Mouse (Mus musculus) heart, adult 18-20 months (tissue): ENCODE measurements around the gene Hist1h1d. TPM values are rescaled to one million over a fixed set of nuclear protein-coding genes. Genes with fewer than 3 reads are reported as not detected.
A peak's percentile ranks its signal among the peaks of the same experiment; 100 is the strongest.
"Not testable (repeated sequence)": the region's sequence is repeated elsewhere in the genome, so short reads cannot be mapped to it uniquely, and the experiment has no call there.

ENCODE experiments used
- DNase-seq, 2 experiments: peaks; one replicate each; pipeline ENCODE4 v3.0.0; 2021 to 2022; ENCODE audit warnings: mixed read lengths in 1 of 2
- microRNA-seq, 2 experiments: library from miRNA; unstranded; fragments of <30 nt; microRNA quantifications; one replicate each; pipeline ENCODE4 v1.2.0; 2022
- total RNA-seq, 2 experiments: library from RNA; stranded (reverse); gene quantifications; 2 replicates each; pipeline ENCODE4 v1.2.3; 2021

The Hist1h1d gene
- total RNA-seq, 2 experiments from 2014 or later: 0.94 to 1.0 TPM

GRCm38 (mm10) chr13:23591886-23592285 lies 38.8 kb downstream of the Hist1h1d start:
- DNase-seq: not testable (repeated sequence)

GRCm38 (mm10) chr13:23592614-23593013 lies 39.6 kb downstream of the Hist1h1d start:
- DNase-seq: no peak

GRCm38 (mm10) chr13:23593051-23593770 lies 40.1 kb downstream of the Hist1h1d start:
- no peak for DNase-seq

GRCm38 (mm10) chr13:23595185-23595584 lies 42.1 kb downstream of the Hist1h1d start:
- no peak for DNase-seq

- DNase-seq: no peak
These were observed 42.7 kb downstream of the Hist1h1d start for GRCm38 (mm10) chr13:23595622-23596372.

GRCm38 (mm10) chr13:23597957-23598356 lies 44.9 kb downstream of the Hist1h1d start:
- DNase-seq: peak; percentile 76 to 91

- DNase-seq: no peak
These were observed 50.2 kb downstream of the Hist1h1d start for GRCm38 (mm10) chr13:23603182-23603699.

- no peak for DNase-seq
These were observed 51.4 kb downstream of the Hist1h1d start for GRCm38 (mm10) chr13:23604452-23604851.

GRCm38 (mm10) chr13:23605052-23605451 lies 52.0 kb downstream of the Hist1h1d start:
- DNase-seq: no peak

- DNase-seq: no peak
These were observed 56.1 kb downstream of the Hist1h1d start for GRCm38 (mm10) chr13:23609209-23609608.

GRCm38 (mm10) chr13:23609844-23610243 lies 56.8 kb downstream of the Hist1h1d start:
- DNase-seq: no peak

Small RNA genes within 50 kb of the gene (microRNA-seq; reads per million reads assigned to microRNA genes)
- 0 reads per million in 2 experiments for gene Gm44297
- gene Gm44359: 0 reads per million in 2 experiments
- gene Gm44394: 0 reads per million in 2 experiments
- 0 to 0.27 reads per million in 2 experiments for gene n-TStga1

Other genes with a start within 250 kb of the Hist1h1d start
- 10 to 100 TPM; 16.7 to 17.3 TPM for gene Zfp322a, start 184.1 kb upstream of the Hist1h1d start, total RNA-seq
- 1 to 10 TPM; 4.6 to 4.7 TPM for gene Abt1, start 129.4 kb upstream of the Hist1h1d start, total RNA-seq
- not detected for gene Btn1a1, start 87.4 kb upstream of the Hist1h1d start, total RNA-seq
- gene Btn2a2, start 64.4 kb upstream of the Hist1h1d start, total RNA-seq: not detected
- 100 to 1,000 TPM; 225 to 244 TPM for gene Hist1h4h, start 22.2 kb upstream of the Hist1h1d start, total RNA-seq
- 10 to 100 TPM in 1 of 2 experiments, 1 to 10 TPM in 1; 6.3 to 16.6 TPM for gene Hist1h2af, start 19.4 kb upstream of the Hist1h1d start, total RNA-seq
- gene Hist1h3g, start 17.8 kb upstream of the Hist1h1d start, total RNA-seq: 1 to 10 TPM; 3.1 TPM
- 1 to 10 TPM; 1.1 to 1.5 TPM for gene Hist1h2bh, start 9.9 kb upstream of the Hist1h1d start, total RNA-seq
- gene Hist1h3f, start 9.2 kb upstream of the Hist1h1d start, total RNA-seq: 1 to 10 TPM; 4.9 to 6.3 TPM
- 10 to 100 TPM; 24.1 to 27.9 TPM for gene Hist1h4f, start 1.6 kb upstream of the Hist1h1d start, total RNA-seq
- 10 to 100 TPM; 11.6 to 16.2 TPM for gene Hist1h3e, start 9.1 kb downstream of the Hist1h1d start, total RNA-seq
- 1 to 10 TPM; 2.9 to 3.0 TPM for gene Hist1h2ae, start 18.0 kb downstream of the Hist1h1d start, total RNA-seq
- gene Hist1h2bg, start 18.1 kb downstream of the Hist1h1d start, total RNA-seq: 10 to 100 TPM; 18.2 to 25.6 TPM
- 10 to 100 TPM; 10.2 to 10.9 TPM for gene Hist1h2bf, start 20.9 kb downstream of the Hist1h1d start, total RNA-seq
- gene Hist1h2ad, start 21.1 kb downstream of the Hist1h1d start, total RNA-seq: 1 to 10 TPM; 2.0 to 4.1 TPM
- 1 to 10 TPM; 2.4 to 2.5 TPM for gene Hist1h3d, start 22.5 kb downstream of the Hist1h1d start, total RNA-seq
- gene Hist1h4d, start 28.3 kb downstream of the Hist1h1d start, total RNA-seq: 10 to 100 TPM; 51.2 to 52.9 TPM
- 10 to 100 TPM in 1 of 2 experiments, 1 to 10 TPM in 1; 8.6 to 10.2 TPM for gene Hist1h2be, start 67.9 kb downstream of the Hist1h1d start, total RNA-seq
- 10 to 100 TPM; 19.6 to 19.7 TPM for gene Hist1h1e, start 69.3 kb downstream of the Hist1h1d start, total RNA-seq
- gene Hist1h2ac, start 130.7 kb downstream of the Hist1h1d start, total RNA-seq: 1 to 10 TPM; 1.2 to 1.3 TPM
- gene Hist1h2bc, start 130.9 kb downstream of the Hist1h1d start, total RNA-seq: 10 to 100 TPM; 71.2 to 76.1 TPM
- not detected for gene Hist1h1t, start 142.6 kb downstream of the Hist1h1d start, total RNA-seq
- 10 to 100 TPM; 42.5 to 46.8 TPM for gene Hist1h4c, start 145.2 kb downstream of the Hist1h1d start, total RNA-seq
- 10 to 100 TPM; 60.9 to 64.1 TPM for gene Hfe, start 157.6 kb downstream of the Hist1h1d start, total RNA-seq
- 100 to 1,000 TPM; 162 to 175 TPM for gene Hist1h1c, start 185.5 kb downstream of the Hist1h1d start, total RNA-seq
- 1 to 10 TPM; 2.5 to 3.4 TPM for gene Hist1h3c, start 192.3 kb downstream of the Hist1h1d start, total RNA-seq
- 1 to 10 TPM; 7.4 to 8.1 TPM for gene Hist1h2bb, start 193.5 kb downstream of the Hist1h1d start, total RNA-seq
- gene Hist1h2ab, start 197.9 kb downstream of the Hist1h1d start, total RNA-seq: 1 to 10 TPM; 5.8 to 6.8 TPM
- 10 to 100 TPM in 1 of 2 experiments, 1 to 10 TPM in 1; 8.3 to 10.5 TPM for gene Hist1h3b, start 199.0 kb downstream of the Hist1h1d start, total RNA-seq
- 10 to 100 TPM in 1 of 2 experiments, 1 to 10 TPM in 1; 9.6 to 10.9 TPM for gene Hist1h4b, start 203.8 kb downstream of the Hist1h1d start, total RNA-seq
- gene Hist1h4a, start 208.0 kb downstream of the Hist1h1d start, total RNA-seq: 1 to 10 TPM; 5.4 to 6.4 TPM
- 10 to 100 TPM in 1 of 2 experiments, 1 to 10 TPM in 1; 7.5 to 10.7 TPM for gene Hist1h3a, start 209.1 kb downstream of the Hist1h1d start, total RNA-seq
- 1 to 10 TPM; 4.3 to 5.4 TPM for gene Hist1h1a, start 210.4 kb downstream of the Hist1h1d start, total RNA-seq
- under 1 TPM in 1 of 2 experiments, not detected in 1; 0.21 TPM for gene Trim38, start 216.7 kb downstream of the Hist1h1d start, total RNA-seq